Mouse (Mus musculus) MEL (cell line): ENCODE measurements around the gene Gm49325. TPM values are rescaled to one million over a fixed set of nuclear protein-coding genes. Genes with fewer than 3 reads are reported as not detected.

Experiments
- DNase-seq: peaks from one replicate; pipeline ENCODE4 v3.0.0; 2011; ENCODE audit warnings: low read depth, low spot score
- H3K27ac ChIP-seq: 2 replicates; pipeline ENCODE4 v1.5.1; 2012; ENCODE audit warnings: low read depth, mild to moderate bottlenecking, control low read depth, low read length, moderate library complexity; ENCODE audit not compliant: control insufficient read depth
- H3K27me3 ChIP-seq, 2 experiments: fragments of 150-350 bp in 1 of 2; sonication (generic) in 1 of 2; 2 replicates each; pipeline ENCODE4 v1.6.1; 2012; ENCODE audit warnings: low read length in 2 of 2, mild to moderate bottlenecking in 2 of 2, improper control_type of control experiment in 1 of 2, moderate library complexity in 1 of 2; ENCODE audit not compliant: insufficient read depth in 2 of 2, control insufficient read depth in 1 of 2
- H3K36me3 ChIP-seq, 2 experiments: 2 replicates each; pipeline ENCODE4 v1.6.1; 2012 to 2014; ENCODE audit warnings: low read length in 2 of 2, improper control_type of control experiment in 1 of 2, inconsistent platforms in 1 of 2, mild to moderate bottlenecking in 1 of 2; ENCODE audit not compliant: insufficient read depth in 2 of 2, control insufficient read depth in 1 of 2
- H3K4me1 ChIP-seq, 2 experiments: fragments of 150-350 bp in 1 of 2; sonication (generic) in 1 of 2; 2 replicates each; pipeline ENCODE4 v1.6.1; 2012; ENCODE audit warnings: low read length in 2 of 2, improper control_type of control experiment in 1 of 2, mild to moderate bottlenecking in 1 of 2; ENCODE audit not compliant: insufficient read depth in 2 of 2, control insufficient read depth in 1 of 2
- H3K4me3 ChIP-seq, 2 experiments: fragments of 150-350 bp in 1 of 2; sonication (generic) in 1 of 2; 2 replicates each; pipeline ENCODE4 v1.5.1; 2012; ENCODE audit warnings: low read depth in 2 of 2, low read length in 2 of 2, mild to moderate bottlenecking in 2 of 2, moderate library complexity in 2 of 2, control low read depth in 1 of 2, improper control_type of control experiment in 1 of 2; ENCODE audit not compliant: control insufficient read depth in 1 of 2, insufficient read depth in 1 of 2
- H3K79me2 ChIP-seq: 2 replicates; pipeline ENCODE4 v1.6.1; 2012; ENCODE audit warnings: mild to moderate bottlenecking, low read length, moderate library complexity; ENCODE audit not compliant: control insufficient read depth, poor library complexity, insufficient read depth
- H3K9ac ChIP-seq: 2 replicates; pipeline ENCODE4 v1.6.1; 2012; ENCODE audit warnings: low read depth, mild to moderate bottlenecking, control low read depth, low read length, moderate library complexity; ENCODE audit not compliant: control insufficient read depth, poor library complexity, severe bottlenecking
- H3K9me3 ChIP-seq: fragments of 150-350 bp; sonication (generic); replicated peaks from 2 replicates; pipeline ENCODE4 v1.6.1; 2012; ENCODE audit warnings: mild to moderate bottlenecking, low read length, improper control_type of control experiment, moderate library complexity; ENCODE audit not compliant: insufficient read depth
- CTCF ChIP-seq, 3 experiments: IDR thresholded peaks in 2 of 3; conservative IDR thresholded peaks in 1 of 3; 2 replicates each; pipeline ENCODE4 v1.5.1; 2011 to 2012; ENCODE audit warnings: low read length in 3 of 3, low read depth in 2 of 3, mild to moderate bottlenecking in 2 of 3, improper control_type of control experiment in 1 of 3, inconsistent platforms in 1 of 3, mixed read lengths in 1 of 3, moderate library complexity in 1 of 3; ENCODE audit not compliant: control insufficient read depth in 1 of 3, insufficient read depth in 1 of 3, poor library complexity in 1 of 3, severe bottlenecking in 1 of 3
- ELF1 ChIP-seq: IDR thresholded peaks from 2 replicates; pipeline ENCODE4 v1.6.1; 2014; ENCODE audit warnings: low read depth, mild to moderate bottlenecking, inconsistent platforms, low read length, improper control_type of control experiment, moderate library complexity
- GABPA ChIP-seq: IDR thresholded peaks from 2 replicates; pipeline ENCODE4 v1.6.1; 2012; ENCODE audit warnings: low read depth, mild to moderate bottlenecking, inconsistent platforms, low read length, improper control_type of control experiment, moderate library complexity
- HCFC1 ChIP-seq: IDR thresholded peaks from 2 replicates; pipeline ENCODE4 v1.6.1; 2012; ENCODE audit warnings: low read depth, mild to moderate bottlenecking, inconsistent platforms, low read length, improper control_type of control experiment, moderate library complexity
- JUND ChIP-seq: IDR thresholded peaks from 2 replicates; pipeline ENCODE4 v1.6.1; 2011; ENCODE audit warnings: low read depth, mild to moderate bottlenecking, improper control_type of control experiment, low read length
- KAT2A ChIP-seq: conservative IDR thresholded peaks from 2 replicates; pipeline ENCODE4 v1.6.1; 2012; ENCODE audit warnings: low read depth, low read length, improper control_type of control experiment, inconsistent platforms
- MAFK ChIP-seq: IDR thresholded peaks from 2 replicates; pipeline ENCODE4 v1.6.1; 2011; ENCODE audit warnings: low read depth, mild to moderate bottlenecking, low read length, improper control_type of control experiment, borderline replicate concordance
- MYB ChIP-seq: IDR thresholded peaks from 2 replicates; pipeline ENCODE4 v1.6.1; 2011; ENCODE audit warnings: mild to moderate bottlenecking, low read depth, low read length, improper control_type of control experiment
- NRF1 ChIP-seq: IDR thresholded peaks from 2 replicates; pipeline ENCODE4 v1.6.1; 2014; ENCODE audit warnings: low read depth, mild to moderate bottlenecking, inconsistent platforms, low read length, improper control_type of control experiment, moderate library complexity; ENCODE audit not compliant: poor library complexity, insufficient read depth, severe bottlenecking
- POLR2A ChIP-seq, 2 experiments: IDR thresholded peaks; 2 replicates each; pipeline ENCODE4 v1.6.1; 2011 to 2012; ENCODE audit warnings: low read length in 2 of 2, mild to moderate bottlenecking in 2 of 2, control low read depth in 1 of 2, improper control_type of control experiment in 1 of 2, low read depth in 1 of 2, moderate library complexity in 1 of 2; ENCODE audit not compliant: control insufficient read depth in 1 of 2, insufficient read depth in 1 of 2, poor library complexity in 1 of 2
- POLR2AphosphoS5 ChIP-seq: IDR thresholded peaks from 2 replicates; pipeline ENCODE4 v1.6.1; 2012; ENCODE audit warnings: low read depth, borderline replicate concordance, mild to moderate bottlenecking, inconsistent platforms, low read length, moderate library complexity, mixed read lengths
- RCOR1 ChIP-seq: IDR thresholded peaks from 2 replicates; pipeline ENCODE4 v1.6.1; 2012; ENCODE audit warnings: low read depth, mild to moderate bottlenecking, inconsistent platforms, low read length, improper control_type of control experiment
- TAL1 ChIP-seq: IDR thresholded peaks from 2 replicates; pipeline ENCODE4 v1.6.1; 2012; ENCODE audit warnings: mild to moderate bottlenecking, inconsistent platforms, low read length, moderate library complexity, mixed read lengths
- TBP ChIP-seq: IDR thresholded peaks from 2 replicates; pipeline ENCODE4 v1.8.0; 2011; ENCODE audit warnings: low read depth, low read length, improper control_type of control experiment
- USF1 ChIP-seq: IDR thresholded peaks from 2 replicates; pipeline ENCODE4 v1.6.1; 2014; ENCODE audit warnings: low read depth, mild to moderate bottlenecking, inconsistent platforms, low read length, improper control_type of control experiment, moderate library complexity
- polyA plus RNA-seq, 2 experiments: library from polyadenylated mRNA; stranded (reverse) in 1 of 2; unstranded in 1 of 2; fragments of >175 nt in 1 of 2; fragments of >200 nt in 1 of 2; gene quantifications; 2 replicates each; pipeline versions ENCODE4 v1.2.1 to v1.2.4; 2012; ENCODE audit warnings: low replicate concordance in 2 of 2, low read depth in 1 of 2; ENCODE audit not compliant: insufficient read length in 2 of 2, insufficient read depth in 1 of 2, missing spikeins in 1 of 2
- total RNA-seq: library from RNA; depleted of rRNA; stranded (reverse); fragments of 300-350 nt; gene quantifications from 2 replicates; pipeline ENCODE4 v1.2.3, GENCODE M21; 2012

The Gm49325 gene
- total and polyA plus RNA-seq, 3 experiments: 1.0 to 3.7 TPM; not detected in 1

- H3K4me3 ChIP-seq: no peak overlapping the region
- TF ChIP-seq TBP: no peak
- H3K36me3 ChIP-seq: no peaks in the 10 kb centered on the region
- H3K79me2 ChIP-seq: no peaks in the 10 kb centered on the region
- no peak for DNase-seq
- no peak overlapping the region for H3K9ac ChIP-seq
- peaks cover 11 to 17% of the 10 kb centered on the region in 2 experiments for H3K27me3 ChIP-seq
- no peaks in the 10 kb centered on the region for H3K9me3 ChIP-seq
- no peaks in the 10 kb centered on the region for H3K4me1 ChIP-seq
- no peak overlapping the region for H3K27ac ChIP-seq
These were observed 77.0 kb downstream of the Gm49325 start for GRCm38 (mm10) chr10:77682994-77683393.

GRCm38 (mm10) chr10:77684181-77684580 lies 78.2 kb downstream of the Gm49325 start:
- DNase-seq: no peak
- no peak overlapping the region for H3K27ac ChIP-seq
- no peaks in the 10 kb centered on the region for H3K4me1 ChIP-seq
- H3K27me3 ChIP-seq: peaks cover 16 to 22% of the 10 kb centered on the region in 2 experiments
- H3K79me2 ChIP-seq: no peaks in the 10 kb centered on the region
- TF ChIP-seq RCOR1: no peak
- no peaks in the 10 kb centered on the region for H3K36me3 ChIP-seq
- no peaks in the 10 kb centered on the region for H3K9me3 ChIP-seq
- H3K9ac ChIP-seq: no peak overlapping the region
- H3K4me3 ChIP-seq: no peak overlapping the region

- H3K9ac ChIP-seq: no peak within 1 kb of the TSS
- H3K27me3 ChIP-seq: peaks cover 14 to 18% of the 10 kb centered on the region in 2 experiments
- no peaks in the 10 kb centered on the region for H3K36me3 ChIP-seq
- no peaks in the 10 kb centered on the region for H3K4me1 ChIP-seq
- no peak within 1 kb of the TSS for H3K4me3 ChIP-seq
- no peak within 1 kb of the TSS for H3K27ac ChIP-seq
- H3K79me2 ChIP-seq: no peaks in the 10 kb centered on the region
- no peaks in the 10 kb centered on the region for H3K9me3 ChIP-seq
- DNase-seq: no peak
- no peak for TF ChIP-seq POLR2AphosphoS5
- no peak for TF ChIP-seq MAFK
- TF ChIP-seq USF1: no peak
- TF ChIP-seq JUND: no peak
- TF ChIP-seq KAT2A: no peak
- no peak for TF ChIP-seq CTCF (IDR thresholded peaks at IDR 0.05 in 2 of 3, conservative IDR thresholded peaks at IDR 0.05 in 1 of 3; ENCODE audit: control insufficient read depth in 1 of 3, insufficient read depth in 1 of 3, low read depth in 2 of 3, low read length in 3 of 3, poor library complexity in 1 of 3, severe bottlenecking in 1 of 3)
- TF ChIP-seq ELF1: no peak
- TF ChIP-seq POLR2A (IDR thresholded peaks at IDR 0.05; ENCODE audit: control insufficient read depth in 1 of 2, insufficient read depth in 1 of 2, low read depth in 1 of 2, low read length in 2 of 2, poor library complexity in 1 of 2): no peak
- TF ChIP-seq HCFC1: no peak
- no peak for TF ChIP-seq NRF1
- TF ChIP-seq TAL1: no peak
- no peak for TF ChIP-seq MYB
- TF ChIP-seq GABPA: no peak
These were observed 80.1 kb downstream of the Gm49325 start, which contains the start of gene Tspear for GRCm38 (mm10) chr10:77685895-77686664. TSS of gene Tspear (plus strand) at chr10:77686569.
